Mouse (Mus musculus) urinary bladder, postnatal 25 days (tissue): ENCODE data around the gene Rnf19b.

Source experiments
- DNase-seq: peaks from one replicate; pipeline ENCODE4 v3.0.0; 2022; ENCODE audit warnings: low spot score

Gene Rnf19b

DNA sequence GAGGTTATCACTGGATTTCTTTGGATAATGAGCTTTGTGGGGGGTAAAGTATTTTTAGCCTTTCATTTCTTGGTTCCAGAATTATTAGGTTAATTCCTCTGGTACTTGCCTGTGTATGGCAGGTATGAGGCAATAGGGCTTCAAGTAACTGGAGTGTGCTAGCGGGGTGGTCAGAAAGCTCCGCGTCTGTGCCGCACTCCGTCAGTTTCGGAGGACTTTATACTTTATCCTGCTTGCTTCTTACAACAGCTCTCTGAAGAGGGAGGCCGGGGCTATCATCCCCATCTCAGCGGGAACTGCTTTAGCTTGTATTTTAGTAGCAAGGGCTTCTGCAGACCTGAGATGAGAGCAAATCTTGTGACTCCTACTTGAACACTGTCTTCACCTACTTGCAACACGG, 21.1 kb downstream of the Rnf19b start:
- DNase-seq = no peak

GRCm38 (mm10) chr4:129081041-129081440, 23.0 kb downstream of the Rnf19b start:
- no peak for DNase-seq

- peak; percentile 26 for DNase-seq
Observed at GRCm38 (mm10) chr4:129081512-129081911, 23.4 kb downstream of the Rnf19b start.

DNA sequence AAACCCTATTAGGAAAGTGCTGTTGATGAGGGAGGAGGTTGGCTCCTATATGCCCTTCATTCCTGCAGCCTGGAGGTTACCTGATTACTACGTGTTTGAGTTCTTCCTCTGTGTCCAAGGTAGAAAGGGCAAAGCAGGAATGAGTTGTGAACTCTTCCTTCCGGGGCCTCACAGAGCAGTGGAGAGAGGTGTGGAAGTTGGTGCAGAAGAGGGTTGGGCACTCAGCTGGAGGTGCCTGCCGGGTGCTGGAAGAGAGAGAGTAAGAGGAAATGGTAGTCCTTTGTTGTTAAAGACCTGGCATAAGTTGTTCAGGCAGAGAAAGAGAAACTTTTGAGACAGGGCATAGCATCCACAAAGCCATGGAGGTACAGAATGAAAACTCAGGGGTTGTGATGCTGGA, 23.9 kb downstream of the Rnf19b start:
- DNase-seq = no peak

- DNase-seq = peak; percentile 62
Observed at GRCm38 (mm10) chr4:129082379-129083115, 24.5 kb downstream of the Rnf19b start.

DNA sequence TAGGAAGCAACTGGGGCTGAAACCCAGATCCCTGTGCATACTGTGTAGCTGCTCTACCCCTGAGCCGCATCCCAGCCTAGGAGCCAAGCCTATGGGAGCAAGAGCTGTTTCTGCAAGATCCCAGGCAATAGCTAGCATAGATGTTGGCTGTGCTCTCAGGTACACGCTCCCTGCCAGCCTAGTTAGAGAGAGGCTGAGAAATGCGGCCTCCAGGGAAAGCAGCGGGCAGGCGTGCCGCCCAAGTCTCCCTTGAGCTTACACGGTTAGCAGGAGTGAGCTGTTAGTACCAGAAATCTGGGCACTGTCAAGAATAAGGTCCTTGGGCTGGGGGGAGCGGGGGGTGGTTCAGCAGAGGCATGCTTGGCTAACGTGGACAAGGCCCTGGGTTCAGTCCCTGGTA, 26.8 kb downstream of the Rnf19b start:
- DNase-seq = no peak

DNA sequence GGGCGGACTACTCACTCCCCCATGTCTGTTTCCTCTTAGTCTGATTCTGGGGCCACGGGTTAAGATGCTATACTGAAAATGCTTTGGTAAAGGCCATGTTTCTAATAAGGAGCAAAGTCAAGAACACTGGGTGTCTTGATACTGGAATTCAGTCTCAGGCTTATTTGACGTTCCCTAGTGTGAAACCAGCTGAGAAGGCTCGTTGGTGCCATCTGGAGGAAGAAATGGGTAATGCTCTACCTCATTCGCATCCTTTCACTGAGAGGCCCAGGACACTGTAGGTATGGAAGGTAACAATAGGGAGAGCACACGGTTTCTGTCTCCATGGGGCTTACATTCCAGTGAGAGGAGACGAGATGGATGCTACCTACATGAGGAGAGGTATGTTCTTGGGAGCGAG, 28.0 kb downstream of the Rnf19b start:
- DNase-seq = peak; percentile 67

DNA sequence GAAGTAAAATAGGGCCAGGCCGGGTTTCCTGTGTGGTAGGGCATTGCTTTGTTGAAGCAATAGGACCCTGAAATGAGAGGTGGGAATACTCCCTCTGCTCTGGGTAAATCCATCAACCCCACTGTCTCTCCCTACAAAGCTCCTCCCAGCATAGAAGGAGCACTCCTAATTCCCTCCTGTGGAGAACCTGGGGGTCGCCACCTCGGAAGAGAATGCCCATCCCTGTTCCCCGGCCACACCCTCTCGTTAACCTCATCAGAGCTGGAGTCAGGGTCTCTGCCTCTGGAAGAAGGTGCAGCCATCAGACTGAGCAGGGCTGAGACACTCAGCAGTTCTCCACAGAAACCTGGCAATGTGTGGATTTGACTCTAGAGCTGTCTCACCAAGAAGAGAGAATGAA, 29.8 kb downstream of the Rnf19b start:
- DNase-seq = no peak

DNA sequence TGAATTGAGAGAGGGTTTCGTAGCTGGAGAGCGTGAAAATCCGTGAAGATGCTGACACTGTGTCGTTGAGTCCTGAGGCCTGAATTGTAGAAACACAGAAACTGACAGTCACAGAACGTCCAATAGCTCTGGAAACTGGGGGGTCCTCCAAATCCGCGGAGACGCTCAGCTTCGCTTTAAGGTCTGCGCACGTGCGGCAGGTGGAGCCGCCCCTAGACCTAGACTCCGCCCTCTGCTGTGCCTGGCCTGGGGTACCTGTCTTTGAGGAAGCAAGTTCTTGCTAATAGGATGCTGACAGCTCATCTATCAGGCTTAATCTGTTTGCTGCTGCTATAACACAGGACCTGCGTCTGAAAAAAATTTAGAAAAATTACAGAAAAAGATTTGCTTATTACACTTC, 37.2 kb downstream of the Rnf19b start:
- DNase-seq = no peak

- DNase-seq = no peak
Observed at GRCm38 (mm10) chr4:129097006-129097405, 38.9 kb downstream of the Rnf19b start.

- DNase-seq = no peak
Observed at GRCm38 (mm10) chr4:129102133-129102829, 44.2 kb downstream of the Rnf19b start.

DNA sequence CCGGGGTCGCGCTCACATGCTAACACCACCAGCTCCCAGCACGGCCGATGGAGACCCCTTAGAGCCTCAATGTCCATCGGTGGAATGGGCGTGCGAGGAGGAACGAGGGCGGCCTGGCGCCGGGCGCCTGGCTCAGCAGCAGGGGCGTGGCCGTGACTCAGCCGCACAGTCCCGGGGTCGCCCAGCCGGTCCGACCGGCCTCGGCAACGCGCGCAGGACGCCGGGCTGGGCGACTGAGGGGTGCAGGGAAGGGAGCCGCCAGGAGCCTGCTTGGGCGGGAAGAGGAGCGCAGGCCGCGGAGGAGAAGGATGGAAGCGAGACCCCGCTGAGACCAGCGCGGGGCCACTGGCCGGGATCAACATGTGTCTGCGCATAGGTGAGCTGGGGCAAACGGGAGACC, 47.3 kb downstream of the Rnf19b start, which contains the start of gene Tmem54:
Gene Tmem54, plus strand, starts transcription at position 193 of the 400 bp plus-strand sequence.
- peak; percentile 73 for DNase-seq

DNA sequence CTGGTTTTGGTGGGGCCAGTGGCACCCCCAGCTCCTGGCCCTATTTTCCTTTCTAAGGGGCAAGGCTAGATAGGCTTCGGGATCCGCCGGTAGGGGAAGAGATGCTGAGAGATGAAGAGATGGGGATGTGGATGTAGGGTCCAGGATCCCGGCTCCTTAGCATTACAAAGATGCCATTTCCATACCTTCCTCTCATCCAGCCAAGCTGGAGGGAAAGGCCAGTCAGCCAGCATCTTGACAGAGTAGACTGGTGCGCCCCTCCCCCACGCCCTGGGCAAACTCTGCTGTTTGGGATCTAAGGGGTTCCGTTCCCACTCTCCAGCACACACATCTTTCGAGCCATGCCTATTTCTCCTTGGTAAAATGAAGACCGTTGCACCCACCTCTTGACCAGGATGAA, 48.0 kb downstream of the Rnf19b start:
- no peak for DNase-seq

DNA sequence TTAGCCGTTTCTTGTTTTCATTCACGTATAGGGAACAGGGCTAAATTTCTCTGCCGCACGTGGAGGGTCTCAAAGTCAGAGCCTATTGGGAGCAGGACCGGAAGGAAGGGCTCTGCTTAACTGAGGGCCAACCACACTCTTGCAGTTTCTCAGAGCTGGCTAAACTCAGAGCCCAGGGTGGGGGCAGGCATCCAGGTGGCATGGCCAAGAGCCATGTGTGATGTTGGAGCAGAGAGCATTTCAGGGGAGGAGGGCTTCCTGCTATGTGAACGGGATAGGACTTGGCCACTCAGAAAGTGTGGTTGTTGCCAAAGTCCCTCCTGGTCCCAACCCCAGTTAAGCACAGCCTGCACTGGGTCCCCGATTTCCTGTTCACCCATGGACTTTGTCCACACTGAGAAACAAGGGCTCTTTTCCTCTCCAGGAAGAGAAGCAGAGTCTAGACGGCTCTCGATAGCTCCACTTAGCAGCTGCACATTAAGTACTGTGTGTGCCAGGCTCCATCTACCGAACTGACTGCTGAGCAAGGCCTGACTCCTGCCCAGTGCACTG, 49.4 kb downstream of the Rnf19b start:
- no peak for DNase-seq

DNA sequence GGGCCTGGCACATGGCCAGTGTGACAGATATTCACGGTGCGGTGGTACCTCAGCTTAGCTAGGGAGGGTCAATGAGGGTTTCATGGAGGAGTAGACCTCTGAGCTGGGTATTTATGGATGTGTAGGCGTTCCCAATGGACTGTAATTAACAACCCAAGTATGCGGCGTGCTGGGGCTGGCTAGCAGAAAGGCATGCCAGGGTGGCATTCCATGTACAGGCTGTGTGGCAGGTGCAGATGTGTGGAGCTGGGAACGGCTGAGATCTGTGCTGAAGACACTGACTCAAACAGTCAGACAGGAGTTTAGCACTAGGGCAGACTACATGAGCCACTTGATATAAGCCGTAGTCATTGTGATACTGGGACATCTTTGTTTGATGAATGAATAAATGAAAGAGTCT, 50.6 kb downstream of the Rnf19b start:
- no peak for DNase-seq

- DNase-seq = no peak
Observed at GRCm38 (mm10) chr4:129110804-129111203, 52.7 kb downstream of the Rnf19b start.

DNA sequence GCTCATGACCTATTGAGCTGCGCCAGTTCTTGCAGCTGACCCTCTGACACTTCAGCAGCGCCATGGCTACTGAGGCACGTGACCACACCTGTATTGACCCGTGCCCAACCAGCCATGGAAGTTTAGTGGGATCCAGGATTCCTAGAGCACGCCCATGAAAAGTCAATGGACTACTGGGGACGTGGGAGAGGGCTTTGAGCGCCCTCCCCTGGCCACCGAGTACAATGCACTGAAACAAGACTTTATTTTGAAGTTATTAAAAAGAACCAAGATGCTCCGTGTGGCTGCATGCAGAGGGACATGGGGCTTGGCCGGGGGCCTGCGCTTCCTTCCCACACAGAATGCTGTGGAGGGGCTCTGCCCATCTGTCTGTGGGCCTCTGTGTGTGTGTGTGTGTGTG, 53.3 kb downstream of the Rnf19b start:
- no peak for DNase-seq

DNA sequence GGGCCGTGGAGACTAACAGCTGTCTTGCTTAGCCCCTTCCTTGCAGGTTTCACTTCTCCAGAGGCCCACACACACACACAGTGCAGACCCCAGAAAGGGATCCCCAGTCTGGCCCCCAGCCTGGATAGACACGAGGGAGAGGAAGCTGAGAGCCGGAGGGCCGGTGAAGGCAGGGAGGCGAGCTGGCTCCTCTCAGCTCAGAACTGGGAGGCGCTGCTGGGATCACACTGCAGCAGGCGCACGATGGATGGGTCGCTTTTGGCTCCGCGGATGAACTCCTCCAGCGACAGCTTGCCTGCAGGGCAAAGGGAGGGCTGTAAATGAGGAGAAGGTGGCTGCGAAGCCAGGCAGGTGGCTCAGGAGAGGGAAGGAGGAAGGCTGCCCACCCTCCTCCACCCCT, 54.2 kb downstream of the Rnf19b start:
- DNase-seq = no peak

GRCm38 (mm10) chr4:129113083-129113988, 55.3 kb downstream of the Rnf19b start:
- DNase-seq = peak; percentile 43

DNA sequence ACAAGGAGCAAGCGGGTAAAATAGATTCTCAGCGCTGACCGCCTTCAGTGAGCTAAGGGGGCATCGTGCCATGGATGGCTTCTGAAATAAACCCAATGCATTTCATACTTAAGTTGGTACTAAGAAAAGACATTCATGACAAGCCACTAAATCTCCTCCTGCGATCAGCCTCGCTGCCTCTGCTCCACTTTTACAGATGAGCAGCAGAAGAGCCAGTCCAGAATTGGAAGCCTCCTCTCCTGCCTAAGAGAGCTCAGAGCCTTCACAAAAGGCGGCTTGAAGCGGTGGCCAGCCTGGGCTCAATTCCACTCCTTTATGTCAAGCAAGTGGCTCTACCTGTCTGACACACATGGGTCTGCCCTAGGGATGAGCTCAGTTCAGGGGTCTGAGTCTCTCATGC, 58.6 kb downstream of the Rnf19b start:
- DNase-seq = no peak

- DNase-seq = no peak
Observed at GRCm38 (mm10) chr4:129117720-129118510, 59.8 kb downstream of the Rnf19b start.
